Mouse (Mus musculus) kidney, adult 18-20 months (tissue): ENCODE results near the gene Naxe.

Experiments
- DNase-seq: peaks from one replicate; pipeline ENCODE4 v3.0.0; 2021

The Naxe gene

GRCm38 (mm10) chr3:88057902-88058696 lies at the start of gene Naxe:
Gene Naxe (minus strand): TSS chr3:88058495.
- peak; percentile 89 for DNase-seq

- no peak for DNase-seq
Observed at GRCm38 (mm10) chr3:88106126-88106525, 47.8 kb upstream of the Naxe start.

- no peak for DNase-seq
Observed at GRCm38 (mm10) chr3:88102611-88103010, 44.3 kb upstream of the Naxe start.

- peak; percentile 53 for DNase-seq
Observed at GRCm38 (mm10) chr3:88102196-88102595, 43.9 kb upstream of the Naxe start.

GRCm38 (mm10) chr3:88101736-88102135 lies 43.4 kb upstream of the Naxe start:
- DNase-seq = no peak

GRCm38 (mm10) chr3:88100251-88100650 lies 42.0 kb upstream of the Naxe start:
- no peak for DNase-seq

- DNase-seq = no peak
Observed at GRCm38 (mm10) chr3:88097666-88098065, 39.4 kb upstream of the Naxe start.

- DNase-seq = no peak
Observed at GRCm38 (mm10) chr3:88094126-88094525, 35.8 kb upstream of the Naxe start.

- no peak for DNase-seq
Observed at GRCm38 (mm10) chr3:88090616-88091015, 32.3 kb upstream of the Naxe start.

- no peak for DNase-seq
Observed at GRCm38 (mm10) chr3:88090106-88090505, 31.8 kb upstream of the Naxe start.

GRCm38 (mm10) chr3:88087688-88088087 lies 29.4 kb upstream of the Naxe start:
- peak; percentile 31 for DNase-seq

- no peak for DNase-seq
Observed at GRCm38 (mm10) chr3:88085459-88085858, 27.2 kb upstream of the Naxe start.

- DNase-seq = no peak
Observed at GRCm38 (mm10) chr3:88084001-88084400, 25.7 kb upstream of the Naxe start.

GRCm38 (mm10) chr3:88082663-88083062 lies 24.4 kb upstream of the Naxe start:
- DNase-seq = no peak

- DNase-seq = no peak
Observed at GRCm38 (mm10) chr3:88082224-88082618, 23.9 kb upstream of the Naxe start.

- peak; percentile 86 for DNase-seq
Observed at GRCm38 (mm10) chr3:88081345-88082223, 23.3 kb upstream of the Naxe start, which contains the start of gene Iqgap3. Gene Iqgap3 (plus strand): TSS chr3:88081971.

GRCm38 (mm10) chr3:88078204-88078603 lies 19.9 kb upstream of the Naxe start, which contains the start of gene Ttc24:
Gene Ttc24 (minus strand): TSS chr3:88078304.
- DNase-seq = no peak

- DNase-seq = no peak
Observed at GRCm38 (mm10) chr3:88077441-88077840, 19.1 kb upstream of the Naxe start.

GRCm38 (mm10) chr3:88074766-88075165 lies 16.5 kb upstream of the Naxe start:
- no peak for DNase-seq

GRCm38 (mm10) chr3:88074351-88074750 lies 16.1 kb upstream of the Naxe start:
- no peak for DNase-seq

GRCm38 (mm10) chr3:88073631-88074030 lies 15.3 kb upstream of the Naxe start:
- DNase-seq = no peak

GRCm38 (mm10) chr3:88071783-88072182 lies 13.5 kb upstream of the Naxe start:
- peak; percentile 92 for DNase-seq

- DNase-seq = no peak
Observed at GRCm38 (mm10) chr3:88068386-88068785, 10.1 kb upstream of the Naxe start.

- DNase-seq = no peak
Observed at GRCm38 (mm10) chr3:88057030-88057429, 1.3 kb downstream of the Naxe start.
